Mouse (Mus musculus): Measurements from ENCODE around the gene Mipep. TPM values are rescaled to one million over a fixed set of nuclear protein-coding genes. Genes with fewer than 3 reads are reported as not detected.

Gene Mipep
- polyA plus RNA-seq, 2 experiments, result 7.5 to 12.6 TPM

- 70% methylated on average over 12 of the region's 12 CpGs for WGBS (ENCODE audit: insufficient replicate concordance)
- ATAC-seq (ENCODE audit: insufficient read depth), result no peak
- TF ChIP-seq EP300 (IDR thresholded peaks at IDR 0.05; ENCODE audit: low read depth) (no peak), CTCF (IDR thresholded peaks at IDR 0.05; ENCODE audit: low read depth) (no peak)
- H3K4me1 ChIP-seq (replicated peaks; ENCODE audit: control insufficient read depth in 2 of 2, insufficient read depth in 2 of 2, low read length in 1 of 2), result no peaks in the 10 kb centered on the region
- no peak for DNase-seq (ENCODE audit: low read depth in 3 of 3, low spot score in 3 of 3)
- H3K36me3 ChIP-seq (replicated peaks; ENCODE audit: control insufficient read depth, insufficient read depth, low read depth), result no peaks in the 10 kb centered on the region
- H3K9ac ChIP-seq (replicated peaks), result no peak overlapping the region
- H3K27me3 ChIP-seq (ENCODE audit: control insufficient read depth, insufficient read depth, low read length), result no peaks in the 10 kb centered on the region
- no peak overlapping the region for H3K4me2 ChIP-seq (ENCODE audit: low read depth)
- H3K9me3 ChIP-seq (ENCODE audit: control insufficient read depth, low read length), result no peaks in the 10 kb centered on the region
- no peak overlapping the region for H3K4me3 ChIP-seq (ENCODE audit: insufficient read depth in 1 of 2, low read depth in 2 of 2, low read length in 2 of 2)
- H3K27ac ChIP-seq, result no peak overlapping the region
Observed at GRCm38 (mm10) chr14:60910506-60911444, 126.4 kb downstream of the Mipep start.

- 50% methylated on average over 8 of the region's 8 CpGs for WGBS (ENCODE audit: insufficient replicate concordance)
- no peaks in the 10 kb centered on the region for H3K36me3 ChIP-seq (replicated peaks; ENCODE audit: control insufficient read depth, insufficient read depth, low read depth)
- no peak overlapping the region for H3K4me3 ChIP-seq (ENCODE audit: insufficient read depth in 1 of 2, low read depth in 2 of 2, low read length in 2 of 2)
- TF ChIP-seq CTCF (IDR thresholded peaks at IDR 0.05; ENCODE audit: low read depth), result no peak
- no peak for TF ChIP-seq EP300 (IDR thresholded peaks at IDR 0.05; ENCODE audit: low read depth)
- no peak overlapping the region for H3K9ac ChIP-seq (replicated peaks)
- no peaks in the 10 kb centered on the region for H3K4me1 ChIP-seq (replicated peaks; ENCODE audit: control insufficient read depth in 2 of 2, insufficient read depth in 2 of 2, low read length in 1 of 2)
- H3K9me3 ChIP-seq (ENCODE audit: control insufficient read depth, low read length), result no peaks in the 10 kb centered on the region
- no peaks in the 10 kb centered on the region for H3K27me3 ChIP-seq (ENCODE audit: control insufficient read depth, insufficient read depth, low read length)
- H3K4me2 ChIP-seq (ENCODE audit: low read depth), result no peak overlapping the region
- no peak for ATAC-seq (ENCODE audit: insufficient read depth)
- no peak for DNase-seq (ENCODE audit: low read depth in 3 of 3, low spot score in 3 of 3)
- H3K27ac ChIP-seq, result no peak overlapping the region
Observed at GRCm38 (mm10) chr14:60912981-60913468, 128.7 kb downstream of the Mipep start.

GRCm38 (mm10) chr14:60916661-60917060, 132.3 kb downstream of the Mipep start:
- Histone ChIP-seq H3K4me2 (ENCODE audit: low read depth) (no peak overlapping the region), H3K27me3 (ENCODE audit: control insufficient read depth, insufficient read depth, low read length) (no peaks in the 10 kb centered on the region), H3K9me3 (ENCODE audit: control insufficient read depth, low read length) (no peaks in the 10 kb centered on the region), H3K4me3 (ENCODE audit: insufficient read depth in 1 of 2, low read depth in 2 of 2, low read length in 2 of 2) (no peak overlapping the region), H3K9ac (replicated peaks) (no peak overlapping the region), H3K4me1 (replicated peaks; ENCODE audit: control insufficient read depth in 2 of 2, insufficient read depth in 2 of 2, low read length in 1 of 2) (no peaks in the 10 kb centered on the region), H3K27ac (no peak overlapping the region), H3K36me3 (replicated peaks; ENCODE audit: control insufficient read depth, insufficient read depth, low read depth) (no peaks in the 10 kb centered on the region)
- TF ChIP-seq EP300 (IDR thresholded peaks at IDR 0.05; ENCODE audit: low read depth) (no peak), CTCF (IDR thresholded peaks at IDR 0.05; ENCODE audit: low read depth) (no peak)
- WGBS (ENCODE audit: insufficient replicate concordance), result 32% methylated on average over 4 of the region's 4 CpGs
- ATAC-seq (ENCODE audit: insufficient read depth), result no peak
- DNase-seq (ENCODE audit: low read depth in 3 of 3, low spot score in 3 of 3), result no peak

- Histone ChIP-seq H3K4me3 (ENCODE audit: insufficient read depth in 1 of 2, low read depth in 2 of 2, low read length in 2 of 2) (no peak overlapping the region), H3K27ac (no peak overlapping the region), H3K9ac (replicated peaks) (no peak overlapping the region), H3K27me3 (ENCODE audit: control insufficient read depth, insufficient read depth, low read length) (no peaks in the 10 kb centered on the region), H3K4me2 (ENCODE audit: low read depth) (no peak overlapping the region), H3K36me3 (replicated peaks; ENCODE audit: control insufficient read depth, insufficient read depth, low read depth) (no peaks in the 10 kb centered on the region), H3K4me1 (replicated peaks; ENCODE audit: control insufficient read depth in 2 of 2, insufficient read depth in 2 of 2, low read length in 1 of 2) (no peaks in the 10 kb centered on the region), H3K9me3 (ENCODE audit: control insufficient read depth, low read length) (no peaks in the 10 kb centered on the region)
- no peak for ATAC-seq (ENCODE audit: insufficient read depth)
- no peak for TF ChIP-seq CTCF (IDR thresholded peaks at IDR 0.05; ENCODE audit: low read depth)
- no peak for TF ChIP-seq EP300 (IDR thresholded peaks at IDR 0.05; ENCODE audit: low read depth)
- 53% methylated on average over 1 of the region's 1 CpGs for WGBS (ENCODE audit: insufficient replicate concordance)
- no peak for DNase-seq (ENCODE audit: low read depth in 3 of 3, low spot score in 3 of 3)
Observed at GRCm38 (mm10) chr14:60926011-60926410, 141.6 kb downstream of the Mipep start.

GRCm38 (mm10) chr14:60935705-60936104, 151.3 kb downstream of the Mipep start:
- no peak for TF ChIP-seq EP300 (IDR thresholded peaks at IDR 0.05; ENCODE audit: low read depth)
- TF ChIP-seq CTCF (IDR thresholded peaks at IDR 0.05; ENCODE audit: low read depth), result no peak
- ATAC-seq (ENCODE audit: insufficient read depth) (no peak), DNase-seq (ENCODE audit: low read depth in 3 of 3, low spot score in 3 of 3) (no peak)
- Histone ChIP-seq H3K27me3 (ENCODE audit: control insufficient read depth, insufficient read depth, low read length) (no peaks in the 10 kb centered on the region), H3K4me1 (replicated peaks; ENCODE audit: control insufficient read depth in 2 of 2, insufficient read depth in 2 of 2, low read length in 1 of 2) (no peaks in the 10 kb centered on the region), H3K4me2 (ENCODE audit: low read depth) (no peak overlapping the region), H3K36me3 (replicated peaks; ENCODE audit: control insufficient read depth, insufficient read depth, low read depth) (no peaks in the 10 kb centered on the region), H3K4me3 (ENCODE audit: insufficient read depth in 1 of 2, low read depth in 2 of 2, low read length in 2 of 2) (no peak overlapping the region), H3K27ac (no peak overlapping the region), H3K9ac (replicated peaks) (no peak overlapping the region), H3K9me3 (ENCODE audit: control insufficient read depth, low read length) (no peaks in the 10 kb centered on the region)
- WGBS (ENCODE audit: insufficient replicate concordance), result 47% methylated on average over 5 of the region's 5 CpGs
